Mouse (Mus musculus) heart, adult 2 months (tissue): ENCODE data around the gene Gm47995.

Source experiments
- CTCF ChIP-seq: fragments of 200-600 bp; IDR thresholded peaks from 2 replicates; pipeline ENCODE4 v1.8.1; 2022; ENCODE audit warnings: antibody characterized with exemption, mild to moderate bottlenecking, moderate library complexity
- EP300 ChIP-seq: fragments of 200-500 bp; IDR thresholded peaks from 2 replicates; pipeline ENCODE4 v1.6.1; 2011; ENCODE audit warnings: low read depth, low read length, control low read depth; ENCODE audit not compliant: insufficient read depth
- POLR2A ChIP-seq: fragments of 200-500 bp; IDR thresholded peaks from 2 replicates; pipeline ENCODE4 v1.6.1; 2011; ENCODE audit warnings: mild to moderate bottlenecking, low read depth, low read length, control low read depth; ENCODE audit not compliant: insufficient read depth

- TF ChIP-seq POLR2A = no peak
- TF ChIP-seq CTCF = no peak
- TF ChIP-seq EP300 = no peak
Measured at GRCm38 (mm10) chr1:151219045-151219444, 20.8 kb downstream of the Gm47995 start.
